Mouse (Mus musculus) brain, embryonic 14.5 days (tissue): ENCODE measurements around the gene Nme1.

Experiments used
- CTCF ChIP-seq: fragments of 200-500 bp; IDR thresholded peaks from 2 replicates; pipeline ENCODE4 v1.5.1; 2012; ENCODE audit warnings: inconsistent platforms, mild to moderate bottlenecking, moderate library complexity, borderline replicate concordance; ENCODE audit not compliant: insufficient read depth, insufficient read length; ENCODE audit errors: extremely low read depth
- POLR2A ChIP-seq: fragments of 200-500 bp; IDR thresholded peaks from 2 replicates; pipeline ENCODE4 v1.6.1; 2012; ENCODE audit warnings: mild to moderate bottlenecking, inconsistent platforms, borderline replicate concordance; ENCODE audit not compliant: poor library complexity, insufficient read depth, insufficient read length, severe bottlenecking; ENCODE audit errors: extremely low read depth

DNA sequence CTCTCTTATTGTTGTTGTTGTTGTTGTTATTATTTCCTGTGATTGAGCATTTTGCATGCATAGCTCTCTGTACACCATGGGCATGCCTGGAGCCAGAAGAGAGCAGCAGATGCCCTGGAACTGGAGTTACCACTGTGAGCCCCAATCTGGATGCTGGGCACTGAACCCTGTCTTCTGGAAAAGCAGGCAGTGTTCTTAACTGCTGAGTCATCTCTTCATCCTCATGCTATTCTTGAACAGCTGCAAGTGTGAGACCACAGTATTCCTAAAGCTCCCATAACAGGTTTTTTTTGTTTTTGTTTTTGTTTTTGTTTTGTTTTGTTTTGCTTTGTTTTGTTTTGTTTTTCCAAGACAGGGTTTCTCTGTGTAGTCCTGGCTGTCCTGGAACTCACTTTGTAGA, 18.0 kb upstream of the Nme1 start:
- TF ChIP-seq CTCF (no peak), POLR2A (no peak)
